Mouse (Mus musculus) liver, embryonic 16.5 days (tissue): ENCODE data around the gene Sp1. TPM values are rescaled to one million over a fixed set of nuclear protein-coding genes. Genes with fewer than 3 reads are reported as not detected.

ENCODE experiments used
- ATAC-seq: fragments of 200-750 bp; cut with Nextera tagmentation; 2 replicates; pipeline ENCODE4 v1.8.0; 2017; ENCODE audit warnings: low read depth, mild to moderate bottlenecking, moderate number of reproducible peaks, moderate library complexity
- H3K27ac ChIP-seq: fragments of 300-500 bp; sonication (generic); 2 replicates; pipeline ENCODE4 v1.5.1; 2014; ENCODE audit warnings: mild to moderate bottlenecking, low read length
- H3K27me3 ChIP-seq: fragments of 300-500 bp; sonication (generic); 2 replicates; pipeline ENCODE4 v1.6.1; 2014; ENCODE audit warnings: low read depth, low read length, mixed read lengths; ENCODE audit not compliant: control insufficient read depth, insufficient read depth
- H3K36me3 ChIP-seq: fragments of 300-500 bp; sonication (generic); 2 replicates; pipeline ENCODE4 v1.6.1; 2014; ENCODE audit warnings: mild to moderate bottlenecking; ENCODE audit not compliant: control insufficient read depth, insufficient read depth
- H3K4me1 ChIP-seq: fragments of 300-500 bp; sonication (generic); 2 replicates; pipeline ENCODE4 v1.6.1; 2014; ENCODE audit warnings: low read depth, low read length, mixed read lengths; ENCODE audit not compliant: control insufficient read depth
- H3K4me2 ChIP-seq: fragments of 300-500 bp; sonication (generic); 2 replicates; pipeline ENCODE4 v1.6.1; 2014; ENCODE audit warnings: low read depth, low read length, mixed read lengths
- H3K4me3 ChIP-seq: fragments of 300-500 bp; sonication (generic); 2 replicates; pipeline ENCODE4 v1.5.1; 2014; ENCODE audit warnings: low read depth, mild to moderate bottlenecking, low read length
- H3K9ac ChIP-seq: fragments of 300-500 bp; sonication (generic); 2 replicates; pipeline ENCODE4 v1.6.1; 2014; ENCODE audit warnings: low read depth, low read length
- H3K9me3 ChIP-seq: fragments of 300-500 bp; sonication (generic); replicated peaks from 2 replicates; pipeline ENCODE4 v1.6.1; 2016; ENCODE audit warnings: low read length; ENCODE audit not compliant: control insufficient read depth
- WGBS: fragments of 180-500 bp; shearing (Covaris S2); extraction: QIAGEN DNeasy Blood & Tissue Kit; methylation state at CpG from one replicate; pipeline ENCODE4 v1.1.7; 2014; ENCODE audit not compliant: insufficient replicate concordance; 5-methylcytosine and 5-hydroxymethylcytosine counted together
- polyA plus RNA-seq: library from polyadenylated mRNA; unstranded; fragments of >200 nt; fragmentation: Nextera tagmentation; extraction: Ambion mirVana; gene quantifications from 2 replicates; pipeline ENCODE4 v1.2.1, GENCODE M21; 2015

Gene Sp1
- polyA plus RNA-seq, 1 experiment from 2014 or later = 3.7 TPM

- Histone ChIP-seq H3K27ac (peak overlapping the region; percentile 100), H3K4me2 (peak overlapping the region; percentile 85), H3K9me3 (no peaks in the 10 kb centered on the region), H3K36me3 (peaks cover 23% of the 10 kb centered on the region), H3K4me3 (peak overlapping the region; percentile 86), H3K9ac (peak overlapping the region; percentile 90), H3K27me3 (no peaks in the 10 kb centered on the region), H3K4me1 (peaks cover 47% of the 10 kb centered on the region)
- 12% methylated on average over 34 of the region's 34 CpGs for WGBS
- peak; percentile 8 for ATAC-seq
These were observed 1.1 kb upstream of the Sp1 start for GRCm38 (mm10) chr15:102404608-102405488.

- no peaks in the 10 kb centered on the region for H3K27me3 ChIP-seq
- no peaks in the 10 kb centered on the region for H3K9me3 ChIP-seq
- ATAC-seq = peak; percentile 37
- under 1% methylated on average over 24 of the region's 69 CpGs for WGBS
- H3K4me2 ChIP-seq = peak overlapping the region; percentile 60
- peaks cover 36% of the 10 kb centered on the region for H3K4me1 ChIP-seq
- H3K27ac ChIP-seq = peak overlapping the region; percentile 100
- peaks cover 35% of the 10 kb centered on the region for H3K36me3 ChIP-seq
- peak overlapping the region; percentile 93 for H3K9ac ChIP-seq
- peak overlapping the region; percentile 86 for H3K4me3 ChIP-seq
These were observed 411 bp downstream of the Sp1 start for GRCm38 (mm10) chr15:102406196-102406911.

- Histone ChIP-seq H3K4me2 (peak overlapping the region; percentile 60), H3K36me3 (peaks cover 40% of the 10 kb centered on the region), H3K4me3 (peak overlapping the region; percentile 86), H3K4me1 (peaks cover 34% of the 10 kb centered on the region), H3K9ac (peak overlapping the region; percentile 93), H3K27ac (peak overlapping the region; percentile 100), H3K9me3 (no peaks in the 10 kb centered on the region), H3K27me3 (no peaks in the 10 kb centered on the region)
- ATAC-seq = no peak
- 10% methylated on average over 3 of the region's 3 CpGs for WGBS
These were observed 1.1 kb downstream of the Sp1 start for GRCm38 (mm10) chr15:102406912-102407580.

GRCm38 (mm10) chr15:102407681-102408557 lies 2.0 kb downstream of the Sp1 start:
- ATAC-seq = no peak
- Histone ChIP-seq H3K4me3 (no peak overlapping the region), H3K4me2 (no peak overlapping the region), H3K4me1 (peaks cover 32% of the 10 kb centered on the region), H3K36me3 (peaks cover 48% of the 10 kb centered on the region), H3K27me3 (no peaks in the 10 kb centered on the region), H3K27ac (no peak overlapping the region), H3K9ac (no peak overlapping the region), H3K9me3 (no peaks in the 10 kb centered on the region)
- WGBS = 89% methylated on average over 10 of the region's 10 CpGs

- ATAC-seq = no peak
- Histone ChIP-seq H3K36me3 (peaks cover 52% of the 10 kb centered on the region), H3K9ac (no peak overlapping the region), H3K9me3 (no peaks in the 10 kb centered on the region), H3K4me3 (no peak overlapping the region), H3K27me3 (no peaks in the 10 kb centered on the region), H3K4me1 (peaks cover 32% of the 10 kb centered on the region), H3K4me2 (peak overlapping the region; percentile 44; the same call in 1 of the 2 replicates), H3K27ac (no peak overlapping the region)
- 53% methylated on average over 2 of the region's 2 CpGs for WGBS
These were observed 2.7 kb downstream of the Sp1 start for GRCm38 (mm10) chr15:102408558-102409130.

- no peak overlapping the region; the same call in 1 of the 2 replicates for H3K27ac ChIP-seq
- H3K4me2 ChIP-seq = peak overlapping the region; percentile 44
- H3K27me3 ChIP-seq = no peaks in the 10 kb centered on the region
- no peak for ATAC-seq
- H3K36me3 ChIP-seq = peaks cover 52% of the 10 kb centered on the region
- 89% methylated on average over 3 of the region's 3 CpGs for WGBS
- H3K9ac ChIP-seq = peak overlapping the region; percentile 37
- no peaks in the 10 kb centered on the region for H3K9me3 ChIP-seq
- peak overlapping the region; percentile 8 for H3K4me3 ChIP-seq
- H3K4me1 ChIP-seq = peaks cover 32% of the 10 kb centered on the region
These were observed 3.3 kb downstream of the Sp1 start for GRCm38 (mm10) chr15:102409286-102409685.

GRCm38 (mm10) chr15:102411077-102411476 lies 5.1 kb downstream of the Sp1 start:
- Histone ChIP-seq H3K9me3 (no peaks in the 10 kb centered on the region), H3K4me1 (peaks cover 30% of the 10 kb centered on the region), H3K9ac (no peak overlapping the region), H3K4me3 (peak overlapping the region; percentile 28; the same call in 1 of the 2 replicates), H3K27me3 (no peaks in the 10 kb centered on the region), H3K27ac (no peak overlapping the region), H3K36me3 (peaks cover 52% of the 10 kb centered on the region), H3K4me2 (peak overlapping the region; percentile 44)
- ATAC-seq = no peak
- WGBS = 69% methylated on average over 1 of the region's 1 CpGs

GRCm38 (mm10) chr15:102413687-102414086 lies 7.7 kb downstream of the Sp1 start:
- no peak overlapping the region for H3K27ac ChIP-seq
- no peak overlapping the region for H3K9ac ChIP-seq
- H3K4me2 ChIP-seq = no peak overlapping the region
- no peaks in the 10 kb centered on the region for H3K27me3 ChIP-seq
- peaks cover 40% of the 10 kb centered on the region for H3K36me3 ChIP-seq
- H3K9me3 ChIP-seq = no peaks in the 10 kb centered on the region
- no peak for ATAC-seq
- peaks cover 17% of the 10 kb centered on the region for H3K4me1 ChIP-seq
- no peak overlapping the region for H3K4me3 ChIP-seq
